9 mouse cellular contexts compared by ENCODE assay signal in the genomic region with DNA sequence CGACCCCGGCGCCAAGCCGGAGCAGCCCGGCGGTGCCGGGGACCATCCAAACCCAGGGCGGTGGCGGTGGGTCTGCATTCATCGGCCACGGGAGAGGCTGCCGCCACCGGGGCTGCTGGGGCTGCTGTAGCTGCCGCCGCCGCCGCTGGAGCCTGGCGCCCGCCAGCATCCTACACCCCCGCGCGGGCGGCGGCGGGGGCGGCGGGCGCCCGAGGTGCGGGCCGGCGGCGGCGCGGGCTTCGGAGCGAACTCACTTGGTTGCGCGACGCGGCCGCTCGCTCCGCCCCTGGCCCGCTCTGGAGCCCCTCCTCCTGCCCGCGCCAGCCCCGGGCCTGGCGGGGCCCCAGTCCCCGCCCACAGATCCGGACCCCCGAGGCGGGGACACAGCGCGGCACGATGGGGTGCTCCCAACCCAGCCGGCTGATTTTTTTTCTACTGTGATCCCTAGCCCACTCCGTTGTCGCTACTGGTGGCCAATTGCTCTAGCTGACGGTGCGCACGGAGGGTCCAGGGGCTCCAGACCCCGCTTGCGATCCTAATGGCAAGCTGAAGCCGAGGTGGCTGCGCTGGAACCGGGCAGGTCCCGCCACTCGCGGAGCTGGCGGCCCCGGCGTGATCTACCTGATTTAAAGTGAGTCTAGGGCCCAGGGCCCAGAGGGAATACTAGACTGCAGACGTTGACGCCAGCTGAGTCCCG. TPM values are rescaled to one million over a fixed set of nuclear protein-coding genes. Genes with fewer than 3 reads are reported as not detected.
DNase-seq lines count a peak whose midpoint lies in the region; ATAC-seq and TF ChIP-seq lines count a peak whose summit lies in the region.
"Had no signal": no experiment of that assay in that cellular context is flagged by ENCODE, and none has a peak within 500 bp of the region (broad histone marks: within the 10 kb centered on the region; RNA-seq: fewer than 3 reads in every experiment).

A gene (minus strand): TSS at position 246 of the 697 bp plus-strand sequence.

- WGBS in kidney, embryonic 15.5 days, result under 1% methylated on average over 49 of the region's 76 CpGs
- WGBS in embryonic facial prominence, embryonic 13.5 days, result under 1% methylated on average over 64 of the region's 76 CpGs
- under 1% methylated on average over 59 of the region's 76 CpGs for WGBS in midbrain, embryonic 15.5 days

- no peak for TF ChIP-seq CTCF in brain, embryonic 14.5 days (IDR thresholded peaks at IDR 0.05; ENCODE audit: borderline replicate concordance, extremely low read depth, insufficient read depth, insufficient read length)

- H3K27ac ChIP-seq in kidney, embryonic 15.5 days, result no peak within 1 kb of the TSS
- H3K27ac ChIP-seq in embryonic facial prominence, embryonic 13.5 days, result no peak within 1 kb of the TSS
- H3K27ac ChIP-seq in midbrain, embryonic 15.5 days, result peak within 1 kb of the TSS; percentile 68
- H3K27ac ChIP-seq: macrophage had no signal

- no peak for DNase-seq in kidney, postnatal 36 days
- DNase-seq in brain, embryonic 14.5 days (ENCODE audit: low read depth), result peak; percentile 78
- peak; percentile 11 to 31 for DNase-seq in layer of hippocampus, postnatal 25 days (ENCODE audit: extremely low spot score in 1 of 2, low spot score in 1 of 2)

- H3K4me1 ChIP-seq in kidney, embryonic 15.5 days, result peaks cover 18% of the 10 kb centered on the region
- peaks cover 15% of the 10 kb centered on the region for H3K4me1 ChIP-seq in embryonic facial prominence, embryonic 13.5 days
- peaks cover 26% of the 10 kb centered on the region for H3K4me1 ChIP-seq in midbrain, embryonic 15.5 days

- no peaks in the 10 kb centered on the region for H3K9me3 ChIP-seq in kidney, embryonic 15.5 days (replicated peaks)
- H3K9me3 ChIP-seq in embryonic facial prominence, embryonic 13.5 days, result no peaks in the 10 kb centered on the region
- no peaks in the 10 kb centered on the region for H3K9me3 ChIP-seq in midbrain, embryonic 15.5 days

- H3K4me2 ChIP-seq in kidney, embryonic 15.5 days, result peak within 1 kb of the TSS; percentile 99
- peak within 1 kb of the TSS; percentile 99 for H3K4me2 ChIP-seq in embryonic facial prominence, embryonic 13.5 days
- peak within 1 kb of the TSS; percentile 98 for H3K4me2 ChIP-seq in midbrain, embryonic 15.5 days

- peak within 1 kb of the TSS; percentile 59 for H3K4me3 ChIP-seq in kidney, embryonic 15.5 days (replicated peaks)
- peak within 1 kb of the TSS; percentile 54 for H3K4me3 ChIP-seq in embryonic facial prominence, embryonic 13.5 days
- peak within 1 kb of the TSS; percentile 70 for H3K4me3 ChIP-seq in midbrain, embryonic 15.5 days

- H3K27me3 ChIP-seq in kidney, embryonic 15.5 days, result peaks cover 56% of the 10 kb centered on the region
- peaks cover 71% of the 10 kb centered on the region for H3K27me3 ChIP-seq in embryonic facial prominence, embryonic 13.5 days
- 0 out of 2 replicates have a peak, but pooled peaks cover 2% of the 10 kb centered on the region for H3K27me3 ChIP-seq in midbrain, embryonic 15.5 days (replicated peaks)

- H3K36me3 ChIP-seq in kidney, embryonic 15.5 days, result no peaks in the 10 kb centered on the region
- H3K36me3 ChIP-seq in embryonic facial prominence, embryonic 13.5 days, result no peaks in the 10 kb centered on the region
- H3K36me3 ChIP-seq in midbrain, embryonic 15.5 days (replicated peaks), result no peaks in the 10 kb centered on the region

- no peak for TF ChIP-seq POLR2A in brain, embryonic 14.5 days (IDR thresholded peaks at IDR 0.05; ENCODE audit: borderline replicate concordance, extremely low read depth, insufficient read depth, insufficient read length, poor library complexity, severe bottlenecking)

- peak; percentile 83 for ATAC-seq in kidney, embryonic 15.5 days (replicated peaks; ENCODE audit: low FRiP score)
- no peak for ATAC-seq in embryonic facial prominence, embryonic 13.5 days (ENCODE audit: insufficient number of reproducible peaks, insufficient read depth, low FRiP score, low TSS enrichment, low read depth)
- peak; percentile 84 for ATAC-seq in midbrain, embryonic 15.5 days (replicated peaks)
- ATAC-seq in megakaryocyte, adult 5-6 weeks (ENCODE audit: poor library complexity, severe bottlenecking), result no peak
- no peak for ATAC-seq in CD4-positive, CD25-positive, alpha-beta regulatory T cell, adult 4 months

- H3K9ac ChIP-seq in kidney, embryonic 15.5 days, result 0 out of 2 replicates have a peak within 1 kb of the TSS, but pooled peaks have one; percentile 23
- H3K9ac ChIP-seq in embryonic facial prominence, embryonic 13.5 days, result peak within 1 kb of the TSS; percentile 33; the same call in 1 of the 2 replicates
- H3K9ac ChIP-seq in midbrain, embryonic 15.5 days, result peak within 1 kb of the TSS; percentile 71

RNA-seq across cellular contexts. Expression of the gene that starts here (rescaled TPM):
- polyA plus RNA-seq in kidney, embryonic 15.5 days (2015; fragmentation: Nextera tagmentation; extraction: Ambion mirVana), result 1.3 and 1.8 TPM in 2 replicates
- polyA plus RNA-seq in brain, embryonic 14.5 days (2012; rRNA removed), result 13.1 and 23.8 TPM in 2 replicates
- 1.4 and 2.1 TPM in 2 replicates for polyA plus RNA-seq in embryonic facial prominence, embryonic 13.5 days (2015; fragmentation: Nextera tagmentation; extraction: Ambion mirVana)
- total RNA-seq in layer of hippocampus, postnatal 25 days (2021), result 10 to 100 TPM; 10.6 to 13.8 TPM
- 25.7 and 28.4 TPM in 2 replicates for polyA plus RNA-seq in midbrain, embryonic 15.5 days (2015; fragmentation: Nextera tagmentation; extraction: Ambion mirVana)
- not detected in 2 replicates for total RNA-seq in megakaryocyte, adult 5-6 weeks (2015)
- not detected in 2 replicates for total RNA-seq in megakaryocyte, adult 5-6 weeks (2017)
- polyA plus RNA-seq in CD4-positive, CD25-positive, alpha-beta regulatory T cell, adult 4 months (2017; shearing (Covaris generic)), result not detected
- polyA plus RNA-seq: macrophage had no signal

Comparison
In these comparisons a context has a peak if more than half of its experiments do, and no peak if none do; other contexts are left out.
1. RNA of the gene that starts here (total RNA-seq): 10.6 to 13.8 TPM in layer of hippocampus, postnatal 25 days; not detected in megakaryocyte, adult 5-6 weeks; every median in the first group is over 10 times any median in the second.
2. ATAC-seq: peak in kidney, embryonic 15.5 days (single experiment) and midbrain, embryonic 15.5 days (single experiment); none in embryonic facial prominence, embryonic 13.5 days (single experiment), megakaryocyte, adult 5-6 weeks (single experiment) and CD4-positive, CD25-positive, alpha-beta regulatory T cell, adult 4 months (single experiment).
3. DNase-seq: peak in brain, embryonic 14.5 days (single experiment) and layer of hippocampus, postnatal 25 days (2 of 2); none in kidney, postnatal 36 days (0 of 2).
4. Peak in every context shown above with its lines, with median percentiles within 50 percentile points of each other: H3K4me2 ChIP-seq, H3K4me3 ChIP-seq and H3K9ac ChIP-seq.